Mouse (Mus musculus): ENCODE measurements around the gene Ntrk2. TPM values are rescaled to one million over a fixed set of nuclear protein-coding genes. Genes with fewer than 3 reads are reported as not detected.

Gene Ntrk2
- polyA plus RNA-seq, 1 experiment, result 0.81 TPM

DNA sequence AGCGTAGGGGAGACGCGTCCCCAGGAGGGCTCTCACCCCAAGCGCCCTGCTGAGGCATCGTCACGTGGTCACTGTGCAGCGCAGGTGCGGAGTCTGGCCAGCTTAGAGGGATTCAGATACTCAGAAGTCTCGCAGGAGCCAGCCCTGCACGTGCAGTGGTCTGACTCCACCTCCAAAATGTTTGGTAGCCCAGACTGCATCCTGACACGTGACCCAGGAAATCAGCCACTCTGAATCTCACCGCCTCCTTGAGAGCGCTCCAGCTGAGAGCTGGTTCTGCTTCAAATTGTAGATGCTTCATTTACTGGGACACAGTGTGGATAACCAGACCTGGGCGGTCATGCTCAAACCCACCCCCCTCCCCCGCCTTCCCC, 205.1 kb downstream of the Ntrk2 start:
- peak overlapping the region; percentile 22; the same call in 1 of the 2 replicates for H3K4me3 ChIP-seq (ENCODE audit: low read depth, low read length)
- H3K27me3 ChIP-seq (ENCODE audit: control insufficient read depth, insufficient read depth, low read length), result no peaks in the 10 kb centered on the region
- no peak overlapping the region for H3K27ac ChIP-seq (ENCODE audit: insufficient read depth, low read depth, low read length)
- H3K4me1 ChIP-seq (ENCODE audit: control insufficient read depth, insufficient read depth, insufficient read length, low read length), result peaks cover 5% of the 10 kb centered on the region
- no peaks in the 10 kb centered on the region for H3K36me3 ChIP-seq (ENCODE audit: control insufficient read depth, insufficient read depth, low read length)
- 2% methylated on average over 15 of the region's 15 CpGs for WGBS
- TF ChIP-seq CTCF (IDR thresholded peaks at IDR 0.05; ENCODE audit: extremely low read depth, insufficient read length, insufficient replicate concordance, low read depth, low read length) (no peak), POLR2A (IDR thresholded peaks at IDR 0.05; ENCODE audit: low read depth, low read length) (no peak)

DNA sequence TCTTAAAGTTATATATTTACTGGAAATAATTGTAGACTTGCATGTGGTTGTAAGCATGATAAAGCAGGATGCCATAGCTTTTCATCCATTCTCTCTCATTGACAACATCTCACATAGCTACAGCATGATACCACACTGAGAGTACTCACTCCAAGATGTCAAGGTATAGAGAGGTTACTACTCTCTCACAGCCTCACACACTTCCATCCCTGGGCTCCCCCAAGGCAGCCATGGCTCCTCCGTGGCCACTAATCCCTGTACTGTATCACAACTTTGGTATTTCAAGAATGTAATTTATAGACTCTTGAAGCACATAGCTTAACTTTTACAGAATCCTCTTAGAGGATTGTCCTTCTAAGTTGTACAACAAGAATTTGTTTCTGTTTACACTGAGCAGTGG, 209.0 kb downstream of the Ntrk2 start:
- TF ChIP-seq POLR2A (IDR thresholded peaks at IDR 0.05; ENCODE audit: low read depth, low read length), result no peak
- no peak for TF ChIP-seq CTCF (IDR thresholded peaks at IDR 0.05; ENCODE audit: extremely low read depth, insufficient read length, insufficient replicate concordance, low read depth, low read length)
- H3K36me3 ChIP-seq (ENCODE audit: control insufficient read depth, insufficient read depth, low read length), result no peaks in the 10 kb centered on the region
- no peak overlapping the region for H3K4me3 ChIP-seq (ENCODE audit: low read depth, low read length)
- H3K4me1 ChIP-seq (ENCODE audit: control insufficient read depth, insufficient read depth, insufficient read length, low read length), result peaks cover 5% of the 10 kb centered on the region
- no peaks in the 10 kb centered on the region for H3K27me3 ChIP-seq (ENCODE audit: control insufficient read depth, insufficient read depth, low read length)
- no peak overlapping the region for H3K27ac ChIP-seq (ENCODE audit: insufficient read depth, low read depth, low read length)
- 45% methylated on average over 1 of the region's 1 CpGs for WGBS

DNA sequence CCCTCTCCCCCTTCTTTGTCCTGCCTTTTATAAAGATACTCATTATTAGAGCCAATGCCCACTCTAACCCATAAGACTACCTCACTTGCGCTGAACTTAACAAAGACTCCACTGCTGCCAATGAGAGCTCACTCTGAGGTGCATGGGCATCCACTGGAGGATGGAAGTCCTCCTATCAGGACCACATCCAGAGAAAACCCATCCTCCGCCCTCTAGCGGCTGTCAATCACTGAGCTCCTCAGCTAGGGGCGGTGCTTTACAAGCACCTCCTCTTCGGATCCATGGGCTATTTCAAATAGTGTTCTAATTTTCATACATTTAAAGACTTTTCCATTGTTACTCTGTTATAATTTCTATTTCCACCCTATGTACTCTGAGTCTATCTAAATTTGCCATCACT, 210.8 kb downstream of the Ntrk2 start:
- 60% methylated on average over 5 of the region's 5 CpGs for WGBS
- Histone ChIP-seq H3K27me3 (ENCODE audit: control insufficient read depth, insufficient read depth, low read length) (no peaks in the 10 kb centered on the region), H3K27ac (ENCODE audit: insufficient read depth, low read depth, low read length) (no peak overlapping the region), H3K4me1 (ENCODE audit: control insufficient read depth, insufficient read depth, insufficient read length, low read length) (no peaks in the 10 kb centered on the region), H3K36me3 (ENCODE audit: control insufficient read depth, insufficient read depth, low read length) (no peaks in the 10 kb centered on the region), H3K4me3 (ENCODE audit: low read depth, low read length) (no peak overlapping the region)
- no peak for TF ChIP-seq POLR2A (IDR thresholded peaks at IDR 0.05; ENCODE audit: low read depth, low read length)

DNA sequence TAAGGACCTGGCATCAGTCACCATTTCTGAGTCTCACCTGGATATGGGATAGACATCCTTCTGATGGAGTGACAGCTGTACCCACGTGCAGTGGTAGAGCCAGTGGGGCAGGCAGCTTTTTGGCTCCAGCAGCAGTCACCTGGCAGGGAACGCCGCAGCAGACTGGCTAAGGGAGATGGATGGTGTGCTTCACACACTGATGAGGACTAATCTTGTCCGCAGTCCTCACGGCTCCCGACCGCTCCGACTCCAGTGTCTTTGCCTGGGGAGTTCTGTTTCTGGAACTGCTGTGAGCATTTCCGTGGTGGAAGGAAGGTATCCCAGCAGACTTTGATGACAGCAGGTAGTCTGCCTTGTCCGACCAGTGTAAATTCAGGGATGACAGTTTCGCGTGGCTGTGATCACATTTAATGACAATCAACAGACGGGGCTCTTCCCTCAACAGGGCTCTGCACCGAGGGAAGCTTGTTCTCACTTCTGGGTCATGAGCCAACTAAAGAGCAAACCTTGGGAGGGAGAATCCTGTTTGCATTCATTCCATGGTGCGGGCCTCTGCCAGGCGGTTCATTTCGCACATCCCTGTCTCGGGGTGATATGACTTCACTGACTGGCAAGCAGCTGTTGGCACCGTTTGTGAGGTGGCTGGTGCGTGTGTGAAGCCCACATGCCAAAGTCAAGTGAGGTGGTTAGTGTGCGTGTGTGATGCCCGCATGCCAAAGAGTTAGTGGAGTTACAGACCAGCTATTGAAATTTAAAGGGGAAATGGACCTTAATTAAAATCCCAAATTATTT, 216.1 kb downstream of the Ntrk2 start:
- Histone ChIP-seq H3K4me1 (ENCODE audit: control insufficient read depth, insufficient read depth, insufficient read length, low read length) (no peaks in the 10 kb centered on the region), H3K27ac (ENCODE audit: insufficient read depth, low read depth, low read length) (no peak overlapping the region), H3K36me3 (ENCODE audit: control insufficient read depth, insufficient read depth, low read length) (no peaks in the 10 kb centered on the region), H3K4me3 (ENCODE audit: low read depth, low read length) (no peak overlapping the region), H3K27me3 (ENCODE audit: control insufficient read depth, insufficient read depth, low read length) (no peaks in the 10 kb centered on the region)
- TF ChIP-seq CTCF (IDR thresholded peaks at IDR 0.05; ENCODE audit: extremely low read depth, insufficient read length, insufficient replicate concordance, low read depth, low read length) (no peak), POLR2A (IDR thresholded peaks at IDR 0.05; ENCODE audit: low read depth, low read length) (no peak)
- WGBS, result 89% methylated on average over 22 of the region's 22 CpGs

DNA sequence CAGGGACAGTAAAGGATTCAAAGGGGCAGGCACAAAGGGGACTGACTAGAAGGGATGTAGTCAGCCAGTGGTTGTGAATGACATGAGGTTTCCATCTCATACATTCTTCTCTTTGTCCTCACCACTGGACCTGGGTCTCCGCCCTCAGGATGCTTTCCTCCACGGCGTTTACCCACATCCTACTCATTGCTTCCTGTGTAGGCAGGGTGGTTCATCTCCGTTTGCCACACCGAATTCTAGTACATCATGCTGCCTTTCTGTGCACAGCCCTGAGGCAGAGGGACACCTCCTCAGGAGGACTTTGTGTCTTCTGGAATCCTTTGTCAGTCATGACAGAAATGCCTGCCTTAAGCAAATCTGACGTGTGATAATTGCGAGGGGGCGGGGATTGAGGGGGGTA, 219.3 kb downstream of the Ntrk2 start:
- Histone ChIP-seq H3K27me3 (ENCODE audit: control insufficient read depth, insufficient read depth, low read length) (no peaks in the 10 kb centered on the region), H3K4me3 (ENCODE audit: low read depth, low read length) (no peak overlapping the region), H3K27ac (ENCODE audit: insufficient read depth, low read depth, low read length) (no peak overlapping the region), H3K36me3 (ENCODE audit: control insufficient read depth, insufficient read depth, low read length) (no peaks in the 10 kb centered on the region), H3K4me1 (ENCODE audit: control insufficient read depth, insufficient read depth, insufficient read length, low read length) (no peaks in the 10 kb centered on the region)
- 74% methylated on average over 8 of the region's 8 CpGs for WGBS
- no peak for TF ChIP-seq POLR2A (IDR thresholded peaks at IDR 0.05; ENCODE audit: low read depth, low read length)
- no peak for TF ChIP-seq CTCF (IDR thresholded peaks at IDR 0.05; ENCODE audit: extremely low read depth, insufficient read length, insufficient replicate concordance, low read depth, low read length)

DNA sequence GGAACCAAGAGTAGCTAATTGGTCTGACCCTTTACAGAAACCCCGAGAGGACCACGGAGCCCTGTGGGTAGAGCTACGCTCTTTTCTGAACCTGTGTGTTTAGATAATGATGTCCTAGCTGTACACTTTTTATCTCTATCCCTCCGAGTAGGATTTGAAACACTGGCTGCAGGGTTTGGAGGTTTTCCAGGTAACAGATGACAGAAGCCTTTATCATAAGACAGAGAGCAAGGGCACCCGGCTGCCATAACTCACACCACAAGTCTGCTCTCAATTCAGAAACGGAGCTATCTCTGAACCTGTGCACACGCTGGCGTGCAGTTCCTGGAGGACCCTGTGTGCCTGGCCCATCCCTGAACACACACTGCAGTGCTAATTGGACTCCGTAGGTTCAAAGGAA, 221.1 kb downstream of the Ntrk2 start:
- Histone ChIP-seq H3K4me1 (ENCODE audit: control insufficient read depth, insufficient read depth, insufficient read length, low read length) (no peaks in the 10 kb centered on the region), H3K27ac (ENCODE audit: insufficient read depth, low read depth, low read length) (no peak overlapping the region), H3K36me3 (ENCODE audit: control insufficient read depth, insufficient read depth, low read length) (no peaks in the 10 kb centered on the region), H3K27me3 (ENCODE audit: control insufficient read depth, insufficient read depth, low read length) (no peaks in the 10 kb centered on the region; the same call in 1 of the 2 replicates), H3K4me3 (ENCODE audit: low read depth, low read length) (no peak overlapping the region)
- no peak for TF ChIP-seq CTCF (IDR thresholded peaks at IDR 0.05; ENCODE audit: extremely low read depth, insufficient read length, insufficient replicate concordance, low read depth, low read length)
- TF ChIP-seq POLR2A (IDR thresholded peaks at IDR 0.05; ENCODE audit: low read depth, low read length), result no peak
- WGBS, result 49% methylated on average over 9 of the region's 9 CpGs

DNA sequence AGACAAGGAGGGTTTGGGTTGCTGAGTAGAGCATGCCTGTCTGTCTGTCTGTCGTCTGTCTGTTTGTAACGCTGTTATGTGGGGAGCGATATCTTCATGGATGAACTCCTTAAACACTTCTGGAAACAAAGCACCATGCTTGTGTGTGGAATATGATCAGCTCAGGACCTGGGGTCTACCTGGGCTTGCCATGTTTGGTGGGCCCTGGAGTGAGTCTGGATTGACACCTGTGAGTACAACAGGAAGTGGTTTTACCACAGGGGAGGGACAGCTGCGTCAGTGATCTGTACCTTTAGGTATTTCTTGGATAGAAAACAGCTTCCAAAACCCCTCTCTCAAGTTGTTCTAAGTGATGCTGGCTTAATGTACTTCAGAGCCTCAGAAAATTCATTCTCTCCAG, 222.2 kb downstream of the Ntrk2 start:
- H3K27me3 ChIP-seq (ENCODE audit: control insufficient read depth, insufficient read depth, low read length), result no peaks in the 10 kb centered on the region; the same call in 1 of the 2 replicates
- no peaks in the 10 kb centered on the region for H3K4me1 ChIP-seq (ENCODE audit: control insufficient read depth, insufficient read depth, insufficient read length, low read length)
- TF ChIP-seq POLR2A (IDR thresholded peaks at IDR 0.05; ENCODE audit: low read depth, low read length) (no peak), CTCF (IDR thresholded peaks at IDR 0.05; ENCODE audit: extremely low read depth, insufficient read length, insufficient replicate concordance, low read depth, low read length) (no peak)
- WGBS, result 88% methylated on average over 4 of the region's 4 CpGs
- no peaks in the 10 kb centered on the region for H3K36me3 ChIP-seq (ENCODE audit: control insufficient read depth, insufficient read depth, low read length)
- H3K27ac ChIP-seq (ENCODE audit: insufficient read depth, low read depth, low read length), result no peak overlapping the region
- no peak overlapping the region for H3K4me3 ChIP-seq (ENCODE audit: low read depth, low read length)
